Mouse (Mus musculus): ENCODE data around the gene Ofcc1. TPM values are rescaled to one million over a fixed set of nuclear protein-coding genes. Genes with fewer than 3 reads are reported as not detected.

The Ofcc1 gene
- not detected in 2 replicates for polyA plus RNA-seq (2016; fragmentation: Nextera tagmentation; extraction: Ambion mirVana)

- Histone ChIP-seq H3K36me3 (replicated peaks) (no peaks in the 10 kb centered on the region), H3K9me3 (no peaks in the 10 kb centered on the region), H3K9ac (no peak within 1 kb of the TSS), H3K27me3 (no peaks in the 10 kb centered on the region), H3K4me3 (replicated peaks) (no peak within 1 kb of the TSS), H3K27ac (no peak within 1 kb of the TSS), H3K4me1 (no peaks in the 10 kb centered on the region), H3K4me2 (no peak within 1 kb of the TSS)
- no peak for ATAC-seq (ENCODE audit: low FRiP score)
- WGBS, result 66% methylated on average over 3 of the region's 3 CpGs
These were observed at the start of gene Ofcc1 for GRCm38 (mm10) chr13:40361288-40361687. Gene Ofcc1 (minus strand): TSS chr13:40361450.

GRCm38 (mm10) chr13:40390120-40390519 is 28.9 kb upstream of the Ofcc1 start:
- H3K36me3 ChIP-seq (replicated peaks), result no peaks in the 10 kb centered on the region
- WGBS, result 94% methylated on average over 8 of the region's 8 CpGs
- ATAC-seq (ENCODE audit: low FRiP score), result no peak

GRCm38 (mm10) chr13:40387446-40387845 is 26.2 kb upstream of the Ofcc1 start:
- H3K4me2 ChIP-seq, result no peak overlapping the region
- no peak overlapping the region for H3K4me3 ChIP-seq (replicated peaks)
- H3K36me3 ChIP-seq (replicated peaks), result no peaks in the 10 kb centered on the region
- WGBS, result 52% methylated on average over 4 of the region's 4 CpGs
- no peaks in the 10 kb centered on the region for H3K4me1 ChIP-seq
- no peak overlapping the region for H3K9ac ChIP-seq
- H3K27ac ChIP-seq, result no peak overlapping the region
- no peaks in the 10 kb centered on the region for H3K27me3 ChIP-seq
- no peak for ATAC-seq (ENCODE audit: low FRiP score)
- H3K9me3 ChIP-seq, result no peaks in the 10 kb centered on the region

More at GRCm38 (mm10) chr13:40390120-40390519, 28.9 kb upstream of the Ofcc1 start:
- Histone ChIP-seq H3K27ac (no peak overlapping the region), H3K4me3 (replicated peaks) (no peak overlapping the region), H3K27me3 (no peaks in the 10 kb centered on the region), H3K9ac (no peak overlapping the region), H3K4me1 (no peaks in the 10 kb centered on the region), H3K9me3 (no peaks in the 10 kb centered on the region), H3K4me2 (no peak overlapping the region)

- WGBS, result 76% methylated on average over 4 of the region's 4 CpGs
- no peak for ATAC-seq (ENCODE audit: low FRiP score)
These were observed 23.7 kb upstream of the Ofcc1 start for GRCm38 (mm10) chr13:40384962-40385361.

GRCm38 (mm10) chr13:40376773-40377172 is 15.5 kb upstream of the Ofcc1 start:
- Histone ChIP-seq H3K4me3 (replicated peaks) (no peak overlapping the region), H3K9me3 (0 out of 2 replicates have a peak, but pooled peaks cover 2% of the 10 kb centered on the region), H3K36me3 (replicated peaks) (no peaks in the 10 kb centered on the region), H3K4me1 (no peaks in the 10 kb centered on the region), H3K27ac (no peak overlapping the region), H3K4me2 (no peak overlapping the region), H3K9ac (no peak overlapping the region), H3K27me3 (no peaks in the 10 kb centered on the region)
- ATAC-seq (ENCODE audit: low FRiP score), result no peak
- 70% methylated on average over 5 of the region's 5 CpGs for WGBS

More at GRCm38 (mm10) chr13:40384962-40385361, 23.7 kb upstream of the Ofcc1 start:
- Histone ChIP-seq H3K9ac (no peak overlapping the region), H3K27ac (no peak overlapping the region), H3K9me3 (no peaks in the 10 kb centered on the region), H3K27me3 (no peaks in the 10 kb centered on the region), H3K4me2 (no peak overlapping the region), H3K4me3 (replicated peaks) (no peak overlapping the region), H3K4me1 (no peaks in the 10 kb centered on the region), H3K36me3 (replicated peaks) (no peaks in the 10 kb centered on the region)

GRCm38 (mm10) chr13:40366762-40367161 is 5.5 kb upstream of the Ofcc1 start:
- H3K27me3 ChIP-seq, result no peaks in the 10 kb centered on the region
- H3K4me1 ChIP-seq, result no peaks in the 10 kb centered on the region

GRCm38 (mm10) chr13:40364855-40365254 is 3.6 kb upstream of the Ofcc1 start:
- H3K9ac ChIP-seq, result no peak overlapping the region
- H3K4me3 ChIP-seq (replicated peaks), result no peak overlapping the region
- no peaks in the 10 kb centered on the region for H3K4me1 ChIP-seq
- H3K9me3 ChIP-seq, result no peaks in the 10 kb centered on the region
- H3K4me2 ChIP-seq, result no peak overlapping the region
- H3K27me3 ChIP-seq, result no peaks in the 10 kb centered on the region
- no peak overlapping the region for H3K27ac ChIP-seq
- H3K36me3 ChIP-seq (replicated peaks), result no peaks in the 10 kb centered on the region
- 86% methylated on average over 4 of the region's 4 CpGs for WGBS
- no peak for ATAC-seq (ENCODE audit: low FRiP score)

More at GRCm38 (mm10) chr13:40366762-40367161, 5.5 kb upstream of the Ofcc1 start:
- no peak overlapping the region for H3K9ac ChIP-seq
- no peak overlapping the region for H3K4me2 ChIP-seq
- H3K4me3 ChIP-seq (replicated peaks), result no peak overlapping the region
- H3K36me3 ChIP-seq (replicated peaks), result no peaks in the 10 kb centered on the region
- WGBS, result 83% methylated on average over 11 of the region's 11 CpGs
- 0 out of 2 replicates have a peak, but pooled peaks cover 3% of the 10 kb centered on the region for H3K9me3 ChIP-seq
- no peak overlapping the region for H3K27ac ChIP-seq
- no peak for ATAC-seq (ENCODE audit: low FRiP score)

GRCm38 (mm10) chr13:40360692-40361091 is 558 bp downstream of the Ofcc1 start:
- Histone ChIP-seq H3K4me2 (no peak overlapping the region), H3K4me3 (replicated peaks) (no peak overlapping the region), H3K9ac (no peak overlapping the region), H3K36me3 (replicated peaks) (no peaks in the 10 kb centered on the region), H3K27ac (no peak overlapping the region), H3K9me3 (no peaks in the 10 kb centered on the region), H3K27me3 (no peaks in the 10 kb centered on the region), H3K4me1 (no peaks in the 10 kb centered on the region)
- WGBS, result 55% methylated on average over 4 of the region's 4 CpGs
- ATAC-seq (ENCODE audit: low FRiP score), result 0 out of 2 replicates have a peak, but pooled peaks have one; percentile 11

GRCm38 (mm10) chr13:40347045-40347444 is 14.2 kb downstream of the Ofcc1 start:
- WGBS, result 94% methylated on average over 2 of the region's 2 CpGs
- Histone ChIP-seq H3K27ac (no peak overlapping the region), H3K4me1 (no peaks in the 10 kb centered on the region), H3K4me2 (no peak overlapping the region), H3K9ac (no peak overlapping the region), H3K9me3 (no peaks in the 10 kb centered on the region), H3K36me3 (replicated peaks) (no peaks in the 10 kb centered on the region), H3K4me3 (replicated peaks) (no peak overlapping the region), H3K27me3 (no peaks in the 10 kb centered on the region)
- ATAC-seq (ENCODE audit: low FRiP score), result no peak

- Histone ChIP-seq H3K4me1 (no peaks in the 10 kb centered on the region), H3K4me2 (no peak overlapping the region), H3K9ac (no peak overlapping the region), H3K27ac (no peak overlapping the region), H3K4me3 (replicated peaks) (no peak overlapping the region), H3K9me3 (no peaks in the 10 kb centered on the region), H3K27me3 (no peaks in the 10 kb centered on the region), H3K36me3 (replicated peaks) (no peaks in the 10 kb centered on the region)
- WGBS, result 82% methylated on average over 5 of the region's 5 CpGs
- ATAC-seq (ENCODE audit: low FRiP score), result no peak
These were observed 37.9 kb downstream of the Ofcc1 start for GRCm38 (mm10) chr13:40323301-40323700.

GRCm38 (mm10) chr13:40320814-40321525 is 40.3 kb downstream of the Ofcc1 start:
- H3K27me3 ChIP-seq, result no peaks in the 10 kb centered on the region
- no peak overlapping the region for H3K9ac ChIP-seq
- 82% methylated on average over 6 of the region's 6 CpGs for WGBS
- ATAC-seq (ENCODE audit: low FRiP score), result no peak
- H3K36me3 ChIP-seq (replicated peaks), result no peaks in the 10 kb centered on the region
- no peak overlapping the region for H3K27ac ChIP-seq
- H3K9me3 ChIP-seq, result no peaks in the 10 kb centered on the region
- H3K4me2 ChIP-seq, result no peak overlapping the region
- no peak overlapping the region for H3K4me3 ChIP-seq (replicated peaks)
- H3K4me1 ChIP-seq, result no peaks in the 10 kb centered on the region

GRCm38 (mm10) chr13:40317731-40318130 is 43.5 kb downstream of the Ofcc1 start:
- no peak overlapping the region for H3K9ac ChIP-seq
- no peak overlapping the region for H3K27ac ChIP-seq
- H3K36me3 ChIP-seq (replicated peaks), result no peaks in the 10 kb centered on the region
- no peak overlapping the region for H3K4me2 ChIP-seq
- 95% methylated on average over 2 of the region's 2 CpGs for WGBS
- no peak for ATAC-seq (ENCODE audit: low FRiP score)
- H3K9me3 ChIP-seq, result no peaks in the 10 kb centered on the region
- no peak overlapping the region for H3K4me3 ChIP-seq (replicated peaks)
- no peaks in the 10 kb centered on the region for H3K27me3 ChIP-seq
- H3K4me1 ChIP-seq, result no peaks in the 10 kb centered on the region

- 77% methylated on average over 4 of the region's 4 CpGs for WGBS
- H3K9me3 ChIP-seq, result no peaks in the 10 kb centered on the region
- H3K27me3 ChIP-seq, result no peaks in the 10 kb centered on the region
- no peak overlapping the region for H3K9ac ChIP-seq
- no peak overlapping the region for H3K27ac ChIP-seq
- no peak for ATAC-seq (ENCODE audit: low FRiP score)
- H3K36me3 ChIP-seq (replicated peaks), result no peaks in the 10 kb centered on the region
- no peak overlapping the region for H3K4me3 ChIP-seq (replicated peaks)
- no peaks in the 10 kb centered on the region for H3K4me1 ChIP-seq
- H3K4me2 ChIP-seq, result no peak overlapping the region
These were observed 46.0 kb downstream of the Ofcc1 start for GRCm38 (mm10) chr13:40315158-40315792.

Measured in forebrain, embryonic 12.5 days (tissue).